Mouse (Mus musculus): ENCODE measurements at regions not wholly inside any gene's neighbourhood (a gene's known extent, or its start where the extent isn't known, plus 50 kb on each side); places are given as distances from the start of the nearest gene placed in this dataset.

- H3K9ac ChIP-seq (ENCODE audit: low read length): no peak overlapping the region
- no peak overlapping the region for H3K4me3 ChIP-seq (ENCODE audit: control insufficient read depth in 1 of 2, insufficient read depth in 1 of 2, low read depth in 1 of 2, low read length in 2 of 2)
- ATAC-seq (ENCODE audit: insufficient number of reproducible peaks, insufficient read depth, low FRiP score, low read depth): no peak
- 47% methylated on average over 7 of the region's 7 CpGs for WGBS
- no peak overlapping the region for H3K4me2 ChIP-seq (ENCODE audit: low read length)
- peaks cover 7 to 14% of the 10 kb centered on the region in 2 experiments for H3K4me1 ChIP-seq (ENCODE audit: control insufficient read depth in 2 of 2, insufficient read depth in 2 of 2, low read length in 2 of 2)
- no peaks in the 10 kb centered on the region for H3K9me3 ChIP-seq (ENCODE audit: control insufficient read depth, low read length)
- peak overlapping the region; percentile 27 to 37; a peak in 1 of 4 replicates for H3K27ac ChIP-seq (replicated peaks in 1 of 2; ENCODE audit: control insufficient read depth in 1 of 2, insufficient read depth in 1 of 2, low read depth in 2 of 2, low read length in 2 of 2)
- no peaks in the 10 kb centered on the region for H3K27me3 ChIP-seq (ENCODE audit: control insufficient read depth, insufficient read depth, low read length)
- H3K36me3 ChIP-seq (ENCODE audit: control insufficient read depth, insufficient read depth, low read length): no peaks in the 10 kb centered on the region
These were observed 165.4 kb downstream of the Cd47 start for GRCm38 (mm10) chr16:49965528-49966250.

GRCm38 (mm10) chr16:49966251-49966588 lies 165.9 kb downstream of the Cd47 start:
- no peaks in the 10 kb centered on the region for H3K9me3 ChIP-seq (ENCODE audit: control insufficient read depth, low read length)
- peaks cover 7 to 14% of the 10 kb centered on the region in 2 experiments for H3K4me1 ChIP-seq (ENCODE audit: control insufficient read depth in 2 of 2, insufficient read depth in 2 of 2, low read length in 2 of 2)
- no peak overlapping the region for H3K9ac ChIP-seq (ENCODE audit: low read length)
- no peaks in the 10 kb centered on the region for H3K27me3 ChIP-seq (ENCODE audit: control insufficient read depth, insufficient read depth, low read length)
- H3K36me3 ChIP-seq (ENCODE audit: control insufficient read depth, insufficient read depth, low read length): no peaks in the 10 kb centered on the region
- H3K27ac ChIP-seq (replicated peaks in 1 of 2; ENCODE audit: control insufficient read depth in 1 of 2, insufficient read depth in 1 of 2, low read depth in 2 of 2, low read length in 2 of 2): no peak overlapping the region
- 83% methylated on average over 2 of the region's 2 CpGs for WGBS
- no peak for ATAC-seq (ENCODE audit: insufficient number of reproducible peaks, insufficient read depth, low FRiP score, low read depth)
- no peak overlapping the region for H3K4me3 ChIP-seq (ENCODE audit: control insufficient read depth in 1 of 2, insufficient read depth in 1 of 2, low read depth in 1 of 2, low read length in 2 of 2)
- no peak overlapping the region for H3K4me2 ChIP-seq (ENCODE audit: low read length)

- peaks cover 7 to 14% of the 10 kb centered on the region in 2 experiments for H3K4me1 ChIP-seq (ENCODE audit: control insufficient read depth in 2 of 2, insufficient read depth in 2 of 2, low read length in 2 of 2)
- H3K27me3 ChIP-seq (ENCODE audit: control insufficient read depth, insufficient read depth, low read length): no peaks in the 10 kb centered on the region
- 85% methylated on average over 7 of the region's 7 CpGs for WGBS
- no peaks in the 10 kb centered on the region for H3K9me3 ChIP-seq (ENCODE audit: control insufficient read depth, low read length)
- no peak overlapping the region for H3K9ac ChIP-seq (ENCODE audit: low read length)
- H3K4me2 ChIP-seq (ENCODE audit: low read length): no peak overlapping the region
- no peak for ATAC-seq (ENCODE audit: insufficient number of reproducible peaks, insufficient read depth, low FRiP score, low read depth)
- H3K4me3 ChIP-seq (ENCODE audit: control insufficient read depth in 1 of 2, insufficient read depth in 1 of 2, low read depth in 1 of 2, low read length in 2 of 2): no peak overlapping the region
- no peaks in the 10 kb centered on the region for H3K36me3 ChIP-seq (ENCODE audit: control insufficient read depth, insufficient read depth, low read length)
- no peak overlapping the region for H3K27ac ChIP-seq (replicated peaks in 1 of 2; ENCODE audit: control insufficient read depth in 1 of 2, insufficient read depth in 1 of 2, low read depth in 2 of 2, low read length in 2 of 2)
These were observed 166.8 kb downstream of the Cd47 start for GRCm38 (mm10) chr16:49967110-49967509.

- H3K36me3 ChIP-seq (ENCODE audit: control insufficient read depth, insufficient read depth, low read length): no peaks in the 10 kb centered on the region
- no peak overlapping the region for H3K4me2 ChIP-seq (ENCODE audit: low read length)
- no peak for ATAC-seq (ENCODE audit: insufficient number of reproducible peaks, insufficient read depth, low FRiP score, low read depth)
- peaks cover 7 to 14% of the 10 kb centered on the region in 2 experiments for H3K4me1 ChIP-seq (ENCODE audit: control insufficient read depth in 2 of 2, insufficient read depth in 2 of 2, low read length in 2 of 2)
- no peak overlapping the region for H3K4me3 ChIP-seq (ENCODE audit: control insufficient read depth in 1 of 2, insufficient read depth in 1 of 2, low read depth in 1 of 2, low read length in 2 of 2)
- 53% methylated on average over 4 of the region's 4 CpGs for WGBS
- H3K9me3 ChIP-seq (ENCODE audit: control insufficient read depth, low read length): no peaks in the 10 kb centered on the region
- H3K27me3 ChIP-seq (ENCODE audit: control insufficient read depth, insufficient read depth, low read length): no peaks in the 10 kb centered on the region
- no peak overlapping the region for H3K9ac ChIP-seq (ENCODE audit: low read length)
- no peak overlapping the region for H3K27ac ChIP-seq (replicated peaks in 1 of 2; ENCODE audit: control insufficient read depth in 1 of 2, insufficient read depth in 1 of 2, low read depth in 2 of 2, low read length in 2 of 2)
These were observed 168.0 kb downstream of the Cd47 start for GRCm38 (mm10) chr16:49968291-49968870.

GRCm38 (mm10) chr16:49969035-49969434 lies 168.7 kb downstream of the Cd47 start:
- peaks cover 7 to 14% of the 10 kb centered on the region in 2 experiments for H3K4me1 ChIP-seq (ENCODE audit: control insufficient read depth in 2 of 2, insufficient read depth in 2 of 2, low read length in 2 of 2)
- no peak overlapping the region for H3K9ac ChIP-seq (ENCODE audit: low read length)
- no peaks in the 10 kb centered on the region for H3K36me3 ChIP-seq (ENCODE audit: control insufficient read depth, insufficient read depth, low read length)
- no peak for ATAC-seq (ENCODE audit: insufficient number of reproducible peaks, insufficient read depth, low FRiP score, low read depth)
- no peak overlapping the region for H3K27ac ChIP-seq (replicated peaks in 1 of 2; ENCODE audit: control insufficient read depth in 1 of 2, insufficient read depth in 1 of 2, low read depth in 2 of 2, low read length in 2 of 2)
- no peaks in the 10 kb centered on the region for H3K27me3 ChIP-seq (ENCODE audit: control insufficient read depth, insufficient read depth, low read length)
- H3K4me3 ChIP-seq (ENCODE audit: control insufficient read depth in 1 of 2, insufficient read depth in 1 of 2, low read depth in 1 of 2, low read length in 2 of 2): no peak overlapping the region
- no peak overlapping the region for H3K4me2 ChIP-seq (ENCODE audit: low read length)
- H3K9me3 ChIP-seq (ENCODE audit: control insufficient read depth, low read length): no peaks in the 10 kb centered on the region
- WGBS: 94% methylated on average over 4 of the region's 4 CpGs

- Histone ChIP-seq H3K36me3 (ENCODE audit: control insufficient read depth, insufficient read depth, low read length) (no peaks in the 10 kb centered on the region), H3K4me1 (ENCODE audit: control insufficient read depth in 2 of 2, insufficient read depth in 2 of 2, low read length in 2 of 2) (peaks cover 5 to 7% of the 10 kb centered on the region in 2 experiments), H3K4me2 (ENCODE audit: low read length) (no peak overlapping the region), H3K9ac (ENCODE audit: low read length) (no peak overlapping the region), H3K9me3 (ENCODE audit: control insufficient read depth, low read length) (no peaks in the 10 kb centered on the region), H3K27ac (replicated peaks in 1 of 2; ENCODE audit: control insufficient read depth in 1 of 2, insufficient read depth in 1 of 2, low read depth in 2 of 2, low read length in 2 of 2) (no peak overlapping the region), H3K4me3 (ENCODE audit: control insufficient read depth in 1 of 2, insufficient read depth in 1 of 2, low read depth in 1 of 2, low read length in 2 of 2) (no peak overlapping the region), H3K27me3 (ENCODE audit: control insufficient read depth, insufficient read depth, low read length) (no peaks in the 10 kb centered on the region)
- no peak for ATAC-seq (ENCODE audit: insufficient number of reproducible peaks, insufficient read depth, low FRiP score, low read depth)
- 89% methylated on average over 2 of the region's 2 CpGs for WGBS
These were observed 169.5 kb downstream of the Cd47 start for GRCm38 (mm10) chr16:49969693-49970296.

- H3K9ac ChIP-seq (ENCODE audit: low read length): no peak overlapping the region
- H3K27me3 ChIP-seq (ENCODE audit: control insufficient read depth, insufficient read depth, low read length): no peaks in the 10 kb centered on the region
- no peak overlapping the region for H3K4me3 ChIP-seq (ENCODE audit: control insufficient read depth in 1 of 2, insufficient read depth in 1 of 2, low read depth in 1 of 2, low read length in 2 of 2)
- 60% methylated on average over 2 of the region's 2 CpGs for WGBS
- no peak overlapping the region for H3K4me2 ChIP-seq (ENCODE audit: low read length)
- H3K4me1 ChIP-seq (ENCODE audit: control insufficient read depth in 2 of 2, insufficient read depth in 2 of 2, low read length in 2 of 2): peaks cover 5% of the 10 kb centered on the region in 2 experiments
- no peaks in the 10 kb centered on the region for H3K36me3 ChIP-seq (ENCODE audit: control insufficient read depth, insufficient read depth, low read length)
- no peak overlapping the region for H3K27ac ChIP-seq (replicated peaks in 1 of 2; ENCODE audit: control insufficient read depth in 1 of 2, insufficient read depth in 1 of 2, low read depth in 2 of 2, low read length in 2 of 2)
- ATAC-seq (ENCODE audit: insufficient number of reproducible peaks, insufficient read depth, low FRiP score, low read depth): no peak
- H3K9me3 ChIP-seq (ENCODE audit: control insufficient read depth, low read length): no peaks in the 10 kb centered on the region
These were observed 170.0 kb downstream of the Cd47 start for GRCm38 (mm10) chr16:49970297-49970804.
